Mouse (Mus musculus) subcutaneous adipose tissue, adult 2 months (tissue): ENCODE measurements around the gene Gm7945. TPM values are rescaled to one million over a fixed set of nuclear protein-coding genes. Genes with fewer than 3 reads are reported as not detected.

Experiments used
- polyA plus RNA-seq: library from polyadenylated mRNA; depleted of rRNA; stranded (reverse); fragments of >200 nt; gene quantifications from 2 replicates; pipeline ENCODE4 v1.2.3, GENCODE M21; 2012; ENCODE audit warnings: low replicate concordance; rRNA removed

Gm7945 gene
- polyA plus RNA-seq, result not detected in 2 replicates

GRCm38 (mm10) chr14:41386279-41386678 is at the start of gene Gm7945:
Gene Gm7945, minus strand, starts transcription at chr14:41386379.

GRCm38 (mm10) chr14:41408181-41408580 is 22.0 kb upstream of the Gm7945 start, which contains the start of gene Gm6482:
Gene Gm6482, minus strand, starts transcription at chr14:41408281.

GRCm38 (mm10) chr14:41348309-41348708 is 37.9 kb downstream of the Gm7945 start, which contains the start of gene Gm5798:
Gene Gm5798, plus strand, starts transcription at chr14:41348609.

Other genes starting within 250 kb of the Gm7945 start
- 0.09 TPM in 1 of 2 replicates, not detected in the other for gene Mbl1, start 234.9 kb downstream of the Gm7945 start, polyA plus RNA-seq
- 5.2 TPM in 1 of 2 replicates, not detected in the other for gene Sftpd, start 201.2 kb downstream of the Gm7945 start, polyA plus RNA-seq
- not detected in 2 replicates for gene Gm2832, start 107.6 kb downstream of the Gm7945 start, polyA plus RNA-seq
- not detected in 2 replicates for gene Gm5798, start 37.8 kb downstream of the Gm7945 start, polyA plus RNA-seq
- not detected in 2 replicates for gene Gm6482, start 21.9 kb upstream of the Gm7945 start, polyA plus RNA-seq
- not detected in 2 replicates for gene Gm7954, start 67.1 kb upstream of the Gm7945 start, polyA plus RNA-seq
- gene Gm3486, start 103.1 kb upstream of the Gm7945 start, polyA plus RNA-seq, result not detected in 2 replicates
- gene Gm7970, start 169.2 kb upstream of the Gm7945 start, polyA plus RNA-seq, result not detected in 2 replicates
- not detected in 2 replicates for gene 1700049E17Rik2, start 186.8 kb upstream of the Gm7945 start, polyA plus RNA-seq
- gene Gm3072, start 238.2 kb upstream of the Gm7945 start, polyA plus RNA-seq, result not detected in 2 replicates